Mouse (Mus musculus): ENCODE measurements at regions not wholly inside any gene's neighbourhood (a gene's known extent, or its start where the extent isn't known, plus 50 kb on each side); places are given as distances from the start of the nearest gene placed in this dataset.

DNA sequence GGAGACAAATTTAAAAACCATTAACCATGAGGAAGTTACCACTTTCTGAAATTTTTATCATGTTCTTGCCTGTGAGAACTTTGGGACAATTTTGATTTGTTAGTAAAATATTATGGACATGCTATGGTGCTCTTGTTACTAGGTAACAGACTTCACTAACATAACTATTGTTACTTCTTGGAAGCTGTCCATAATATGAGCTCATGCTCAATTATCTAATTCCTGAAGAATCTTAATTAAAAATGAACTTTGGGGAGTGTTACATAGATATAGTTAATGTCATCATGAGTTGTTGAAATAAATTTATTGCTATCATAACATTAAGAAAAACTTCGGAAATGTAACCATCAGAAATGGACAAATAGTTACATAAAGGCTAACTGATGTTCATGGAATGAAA, 486.5 kb upstream of the Adamts5 start:
- in situ Hi-C loops (cut with MboI, MseI): no loop called here

DNA sequence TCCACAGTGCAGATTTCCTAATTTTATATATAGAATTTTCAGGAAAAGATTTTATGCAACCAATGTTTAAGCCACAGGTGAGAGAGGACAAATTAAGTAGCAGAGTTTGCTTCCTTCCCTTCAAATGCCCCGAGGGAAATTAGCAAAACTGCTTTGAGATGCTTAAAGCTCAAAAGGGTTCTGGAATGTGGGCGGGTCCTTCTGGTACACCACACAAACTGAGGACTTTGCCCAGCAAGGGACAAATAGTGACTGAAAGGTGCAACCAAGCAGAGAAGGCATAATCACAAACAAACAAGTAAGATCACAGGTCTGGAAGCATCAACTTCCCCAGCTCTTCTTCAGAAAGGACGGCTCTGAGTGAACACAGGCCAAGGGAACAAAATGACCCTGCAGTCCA, 476.4 kb upstream of the Adamts5 start:
- in situ Hi-C loops (cut with MboI, MseI): no loop called here

DNA sequence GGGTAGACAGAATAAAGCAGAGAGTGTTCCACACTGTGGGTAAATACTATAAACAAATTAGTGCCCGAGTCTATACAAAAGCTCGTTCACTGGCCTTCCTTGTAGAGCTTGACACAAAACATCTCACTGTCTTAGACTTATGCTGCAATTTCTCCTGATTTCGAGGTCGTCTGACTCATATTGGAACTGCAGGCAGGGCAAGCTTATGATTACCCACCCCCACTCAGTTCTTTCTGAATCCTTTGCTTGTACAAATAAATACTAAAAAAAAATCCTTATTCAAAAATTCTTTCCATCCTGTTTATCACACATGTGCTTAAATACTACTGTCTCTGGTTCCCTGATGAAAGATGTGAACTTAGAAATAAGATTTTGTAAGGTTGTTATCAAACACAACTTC, 470.0 kb upstream of the Adamts5 start:
- in situ Hi-C loops (cut with MboI, MseI): no loop called here

DNA sequence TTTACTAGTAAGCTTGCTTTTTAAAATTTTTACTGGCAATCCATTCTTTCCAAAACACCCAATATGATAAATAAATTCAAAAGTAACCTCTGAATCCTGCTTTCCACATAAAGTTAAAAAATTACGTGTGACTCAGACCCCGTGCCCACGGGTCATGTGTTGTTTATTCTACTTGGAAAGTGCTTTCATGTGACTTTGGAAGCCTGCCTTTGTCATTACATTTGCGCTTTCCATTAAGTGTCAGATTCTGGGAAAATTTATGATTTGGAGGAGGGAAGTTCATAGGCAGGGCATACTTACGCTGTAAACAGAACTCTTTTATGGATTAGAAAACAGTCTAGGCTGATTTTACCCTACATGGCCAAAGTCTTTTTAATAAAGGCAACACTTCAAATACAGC, 466.8 kb upstream of the Adamts5 start:
- in situ Hi-C loops (cut with MboI, MseI): no loop called here

DNA sequence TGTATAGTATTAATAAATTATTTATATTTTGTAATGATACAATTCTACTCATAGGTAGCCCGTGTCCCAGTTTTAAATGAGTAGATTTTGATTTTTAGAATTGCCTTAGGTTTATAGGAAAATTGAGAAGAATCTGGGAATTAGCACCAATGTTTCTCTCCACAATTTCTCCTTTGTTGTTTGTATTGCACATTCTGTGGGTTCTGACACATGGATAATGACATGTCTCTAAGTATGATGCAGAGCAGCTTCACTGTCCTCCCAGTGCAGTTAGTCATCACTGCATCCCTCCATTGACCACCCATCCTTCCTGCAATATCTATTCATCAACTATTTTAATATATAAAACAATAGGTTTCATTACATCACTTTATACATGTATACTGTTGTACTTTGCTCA, 464.6 kb upstream of the Adamts5 start:
- in situ Hi-C loops (cut with MboI, MseI): no loop called here

DNA sequence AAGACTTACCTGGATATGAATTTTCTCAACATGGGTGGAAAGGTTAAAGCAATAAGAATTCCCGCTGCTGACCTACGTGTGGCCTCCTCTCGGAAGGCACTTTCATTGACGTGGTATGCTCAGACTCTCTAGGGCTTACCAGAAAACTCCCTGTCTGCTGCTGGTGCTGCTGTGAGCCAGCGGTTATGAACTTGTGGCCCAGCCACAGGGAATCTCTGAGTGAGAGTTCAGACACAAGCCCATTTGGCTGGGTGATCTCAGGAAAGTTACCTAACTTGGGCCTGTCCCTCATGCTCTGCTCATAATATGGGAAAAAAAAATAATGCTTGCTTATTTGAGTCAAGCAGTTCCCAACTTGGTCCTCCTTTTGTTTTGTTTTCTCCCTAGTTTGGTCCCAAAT, 459.5 kb upstream of the Adamts5 start:
- in situ Hi-C loops (cut with MboI, MseI): no loop called here

DNA sequence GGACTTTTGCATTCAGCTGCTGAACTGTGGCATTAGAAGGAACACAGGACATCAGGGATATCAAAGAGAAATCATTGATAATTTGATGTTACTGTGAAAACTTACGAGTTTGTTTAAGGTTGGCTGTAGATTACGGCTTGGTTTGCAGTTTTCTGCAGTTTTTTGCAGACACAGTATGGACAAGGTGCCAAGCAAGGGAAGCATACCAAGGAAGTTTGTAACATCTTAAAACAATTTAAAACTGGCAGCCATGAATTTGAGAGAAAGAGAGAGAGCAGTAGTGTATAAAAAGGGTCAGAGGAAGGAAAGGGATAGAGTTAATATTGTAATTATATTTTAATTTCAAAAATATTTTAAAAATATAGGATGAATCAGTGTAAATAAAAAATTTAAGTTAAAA, 453.4 kb upstream of the Adamts5 start:
- in situ Hi-C loops (cut with MboI, MseI): no loop called here

DNA sequence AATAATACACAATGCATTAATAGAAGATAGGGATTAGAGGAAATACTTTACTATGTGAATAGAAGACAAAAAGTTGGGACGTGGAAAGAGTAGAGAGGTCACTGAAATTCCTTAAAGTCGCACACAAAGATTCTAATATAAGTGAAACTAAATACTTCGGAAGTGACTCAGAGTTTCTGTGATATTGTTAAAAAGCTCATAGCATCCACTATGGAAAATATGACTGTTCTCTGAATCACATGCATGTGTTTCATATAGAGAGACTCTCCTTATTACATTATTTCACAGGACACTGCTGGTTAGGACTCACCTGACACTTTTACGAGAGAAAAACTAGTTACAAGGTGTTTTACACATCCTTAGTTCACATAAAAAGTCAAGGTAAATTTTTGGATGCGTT, 446.1 kb upstream of the Adamts5 start:
- in situ Hi-C loops (cut with MboI, MseI): no loop called here

DNA sequence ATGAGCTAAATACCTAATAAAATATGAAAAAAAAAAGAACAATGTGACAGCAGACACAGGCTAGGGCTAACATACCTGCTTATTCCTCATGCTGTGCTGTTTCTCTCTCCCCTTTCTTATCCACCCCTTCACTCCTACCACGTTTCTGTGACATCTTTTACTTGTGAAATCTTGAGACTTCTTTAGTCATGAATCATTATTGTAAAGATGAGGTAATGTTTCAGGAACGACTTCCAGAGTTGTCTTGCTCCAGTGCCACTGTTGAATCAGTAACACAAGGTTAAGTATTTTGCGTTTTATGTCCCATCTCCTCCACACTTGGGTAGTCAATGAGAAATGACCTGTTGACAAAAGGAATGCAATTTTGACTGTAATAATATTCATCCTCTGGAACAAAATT, 445.3 kb upstream of the Adamts5 start:
- in situ Hi-C loops (cut with MboI, MseI): no loop called here

DNA sequence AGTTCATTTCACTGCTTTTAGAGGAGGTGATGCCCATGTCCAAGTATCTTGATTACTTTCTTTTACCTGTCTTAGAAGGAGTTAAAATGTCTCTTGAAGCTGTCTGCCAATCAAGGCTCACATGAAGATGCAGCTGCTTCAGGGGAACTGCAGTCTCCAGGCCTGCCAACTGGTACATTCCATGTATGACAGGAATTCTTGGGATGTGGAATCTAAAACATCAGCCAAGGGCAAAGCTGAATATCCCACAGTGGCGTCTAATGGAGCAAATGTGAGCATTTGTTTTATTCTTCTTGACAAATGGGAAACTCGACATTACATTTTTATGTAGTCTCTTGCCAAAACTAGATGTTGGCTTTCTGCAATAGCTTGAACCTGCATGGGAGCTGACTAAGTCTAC, 438.7 kb upstream of the Adamts5 start:
- in situ Hi-C loops (cut with MboI, MseI): no loop called here

DNA sequence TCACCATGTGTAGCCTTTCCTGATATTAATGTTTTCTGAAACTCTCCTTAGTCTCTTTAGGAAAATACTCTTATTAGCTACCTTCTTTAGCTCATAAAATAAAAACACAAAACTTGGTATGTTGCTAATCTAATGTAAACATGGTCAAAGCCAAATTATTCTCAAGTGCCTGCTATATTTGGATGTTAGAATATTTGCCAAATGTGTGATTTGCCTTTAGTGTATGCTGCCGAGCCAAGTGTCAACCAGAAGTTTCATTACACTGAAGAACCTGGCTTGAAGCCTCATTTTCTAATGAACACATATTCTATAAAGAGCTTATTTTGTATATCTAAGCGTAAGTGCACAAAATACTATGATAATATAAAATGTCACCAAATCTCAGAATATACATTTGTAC, 423.8 kb upstream of the Adamts5 start:
- in situ Hi-C loops (cut with MboI, MseI): no loop called here

DNA sequence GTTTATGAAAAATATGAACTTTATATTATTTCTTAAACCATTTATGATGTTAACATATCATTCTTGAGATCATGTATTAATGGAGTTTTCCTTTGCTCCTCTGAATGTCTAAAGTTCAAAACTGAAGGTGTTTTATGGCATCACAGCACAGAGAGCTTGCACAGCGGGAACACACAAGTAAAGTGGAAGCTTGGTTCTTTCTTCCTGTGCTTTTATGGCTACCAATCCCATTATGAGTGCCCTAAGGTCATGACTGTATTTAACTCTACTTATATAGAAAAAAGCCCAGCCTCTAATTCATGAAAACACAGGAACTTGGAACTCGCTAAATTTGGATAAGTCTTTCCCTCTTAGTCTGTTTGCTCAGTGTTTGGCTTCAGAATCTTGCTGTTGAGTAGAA, 417.3 kb upstream of the Adamts5 start:
- in situ Hi-C loops (cut with MboI, MseI): no loop called here

DNA sequence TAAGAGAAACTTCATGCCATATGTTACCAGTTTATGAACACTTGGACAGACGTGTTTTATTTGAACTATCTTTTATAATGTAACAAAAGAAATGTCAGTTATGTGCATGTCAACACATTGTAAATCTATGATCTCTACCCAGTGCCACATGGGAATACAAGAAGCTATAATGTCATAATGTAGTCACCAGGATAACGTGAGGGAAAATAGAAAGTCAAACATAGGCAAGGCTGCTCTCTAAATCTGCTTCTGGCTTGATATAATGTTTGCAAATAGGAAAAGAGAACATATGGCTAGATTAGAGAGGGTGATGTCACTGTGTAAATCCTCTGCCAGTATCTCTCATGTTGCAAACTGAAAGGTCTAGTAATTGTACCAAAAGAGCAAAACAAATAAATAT, 408.1 kb upstream of the Adamts5 start:
- in situ Hi-C loops (cut with MboI, MseI): no loop called here

DNA sequence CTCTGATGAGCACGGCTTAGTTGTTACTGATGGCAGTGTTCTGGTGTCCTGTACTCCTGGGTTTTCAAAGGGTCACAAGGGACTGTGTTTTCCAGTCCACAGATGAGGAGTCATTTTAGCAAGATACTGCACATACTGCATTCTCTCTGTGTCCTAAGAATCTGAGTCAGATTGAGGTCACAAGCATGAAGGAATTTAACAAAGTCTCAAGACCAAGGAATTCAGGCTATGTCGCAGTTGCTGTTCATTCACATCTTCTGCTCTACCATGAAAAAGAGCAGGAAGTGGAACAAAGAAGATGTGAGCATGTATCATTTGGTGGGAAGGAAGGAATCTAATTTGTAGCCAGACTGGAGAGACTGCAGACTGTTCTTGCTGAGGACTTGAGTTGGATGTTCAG, 402.2 kb upstream of the Adamts5 start:
- in situ Hi-C loops (cut with MboI, MseI): no loop called here

DNA sequence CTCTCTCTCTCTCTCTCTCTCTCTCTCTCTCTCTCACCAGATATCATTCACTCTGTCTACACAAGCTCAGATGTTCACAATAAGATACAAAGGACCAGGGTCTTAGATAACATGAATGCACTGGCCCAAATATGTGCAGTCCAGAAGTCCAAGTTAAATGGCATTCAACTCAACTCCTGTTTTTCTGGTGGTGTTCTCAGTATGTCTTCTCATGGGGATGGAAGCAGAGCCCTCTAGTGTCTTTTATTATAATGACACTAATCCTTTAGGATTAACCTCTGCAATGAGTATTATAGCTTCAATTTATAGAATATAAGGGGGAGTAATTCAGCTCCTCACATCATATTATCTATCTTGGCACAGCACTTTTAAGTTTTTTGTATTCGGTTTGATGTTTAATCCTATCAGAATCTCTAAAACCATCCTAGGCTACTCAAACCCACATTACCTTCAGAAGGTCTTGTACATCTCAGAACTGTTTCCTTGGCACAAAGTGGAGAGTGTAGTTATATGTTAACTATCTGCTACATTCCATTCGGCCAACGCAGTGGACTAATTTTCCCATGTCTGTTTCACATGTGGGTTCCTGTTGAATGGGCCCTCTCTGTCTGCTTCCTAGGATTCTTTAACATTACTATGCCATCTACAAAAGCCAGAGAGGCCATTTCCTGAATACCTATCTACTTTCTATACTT, 401.0 kb upstream of the Adamts5 start:
- in situ Hi-C loops (cut with MboI, MseI): no loop called here

DNA sequence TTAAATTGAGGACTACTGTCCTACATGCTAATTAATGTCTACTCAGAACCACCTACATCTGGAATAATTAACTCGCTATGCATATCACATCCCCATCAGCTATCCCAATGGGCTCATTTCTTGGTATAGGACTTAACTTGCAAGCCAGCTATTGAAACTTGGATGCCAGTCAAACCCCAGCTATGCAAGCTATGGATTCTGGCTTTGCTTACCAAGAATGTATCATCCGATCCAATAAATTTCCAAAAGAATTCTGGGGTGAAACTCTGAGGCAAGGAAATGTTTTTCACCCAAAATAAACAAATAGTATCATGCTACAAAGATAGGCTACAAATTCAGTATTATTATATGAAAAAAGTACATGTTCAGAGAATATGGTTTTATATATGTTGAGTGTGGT, 392.8 kb upstream of the Adamts5 start:
- in situ Hi-C loops (cut with MboI, MseI): no loop called here

DNA sequence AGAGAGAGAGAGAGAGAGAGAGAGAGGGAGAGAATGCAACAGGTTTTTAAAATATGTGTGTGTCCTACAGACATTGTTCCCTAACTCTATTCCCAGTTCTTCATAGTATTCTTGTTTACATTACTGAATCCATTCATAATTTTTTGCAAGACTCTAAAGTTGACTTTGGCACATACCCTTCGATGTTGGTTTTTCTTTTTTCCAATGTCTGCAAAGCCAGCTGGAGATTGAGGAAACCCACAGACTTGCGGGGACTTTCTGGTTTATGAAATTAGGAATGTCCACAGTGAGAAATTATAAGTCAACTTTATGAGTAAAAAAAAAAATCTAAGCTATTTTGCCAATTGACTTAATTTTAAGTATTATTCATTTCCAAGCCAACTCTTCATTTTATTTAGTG, 379.7 kb upstream of the Adamts5 start:
- in situ Hi-C loops (cut with MboI, MseI): no loop called here

DNA sequence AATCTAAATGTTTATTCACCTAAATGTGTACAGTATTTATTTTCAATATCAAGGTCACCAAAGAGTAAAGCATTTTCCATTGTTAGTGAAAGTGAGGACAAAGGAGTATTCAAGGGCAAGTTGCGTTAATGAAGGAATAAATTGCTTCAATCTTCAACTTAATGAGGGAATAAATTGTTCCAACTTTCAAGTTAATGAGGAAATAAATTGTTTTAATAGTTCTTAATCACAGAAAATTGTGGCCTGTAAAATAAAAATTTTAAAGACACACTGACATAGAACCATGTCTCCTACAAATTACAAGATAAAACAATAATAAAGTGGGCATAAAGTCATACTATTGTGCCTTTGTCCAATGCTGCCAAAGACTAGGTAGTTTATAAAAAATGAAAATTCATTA, 375.4 kb upstream of the Adamts5 start:
- in situ Hi-C loops (cut with MboI, MseI): no loop called here

DNA sequence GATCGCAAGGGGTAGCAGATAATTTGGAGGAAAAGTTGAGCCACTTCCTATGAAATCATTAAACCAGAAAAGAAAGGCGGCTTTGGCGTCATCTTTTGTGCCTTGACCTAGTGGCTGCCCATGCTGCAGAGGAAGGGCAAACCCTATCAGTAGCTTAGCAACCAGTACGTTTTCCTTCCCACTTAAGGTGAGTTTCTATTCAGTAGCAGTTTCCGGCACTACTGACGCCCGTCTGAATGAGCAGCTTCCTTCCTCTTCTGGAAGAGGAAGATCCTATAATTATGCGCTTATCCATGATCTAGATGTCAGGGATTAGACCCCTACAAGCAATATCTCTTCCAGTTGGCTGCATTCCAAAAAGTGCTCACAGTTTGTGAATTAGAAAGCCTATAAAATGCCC, 360.0 kb upstream of the Adamts5 start:
- in situ Hi-C loops (cut with MboI, MseI): no loop called here

DNA sequence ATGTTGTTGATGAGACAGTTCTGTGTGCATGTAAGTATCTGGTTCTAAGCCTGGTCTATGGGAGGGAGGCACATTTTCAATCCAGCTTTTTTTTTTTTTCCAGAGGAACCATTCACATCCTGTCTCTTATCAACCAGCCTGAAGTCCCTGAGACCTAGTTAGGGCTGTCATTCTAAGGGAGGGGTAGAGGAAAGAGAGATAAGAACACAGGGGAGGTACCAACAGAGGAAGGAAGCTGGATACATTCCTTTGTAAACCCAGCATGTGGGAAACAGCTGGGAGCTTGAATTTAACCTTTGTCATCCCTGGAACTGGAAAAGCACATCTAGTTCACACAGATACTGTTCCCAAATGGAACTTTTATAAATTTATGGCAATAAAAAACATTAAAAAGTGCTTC, 351.0 kb upstream of the Adamts5 start:
- in situ Hi-C loops (cut with MboI, MseI): no loop called here

DNA sequence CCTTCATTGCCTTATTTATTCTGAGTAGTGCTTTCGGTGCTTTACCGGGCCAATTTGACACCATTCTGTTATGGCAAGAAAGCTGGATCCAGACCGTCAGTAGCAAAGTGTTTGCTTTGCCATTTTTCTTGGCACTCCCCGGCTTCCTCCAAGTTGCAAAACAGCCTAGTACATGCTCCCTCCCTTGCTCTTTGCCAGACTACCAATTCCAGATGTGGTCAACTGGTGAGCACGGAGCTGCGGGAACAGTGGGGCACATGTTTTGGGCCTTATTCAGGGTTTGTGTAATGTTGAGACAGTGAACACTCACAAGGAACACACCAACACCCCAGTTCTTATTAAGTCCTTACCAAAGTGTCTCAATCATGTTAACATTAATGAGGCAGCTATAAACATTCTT, 348.4 kb upstream of the Adamts5 start:
- in situ Hi-C loops (cut with MboI, MseI): no loop called here

DNA sequence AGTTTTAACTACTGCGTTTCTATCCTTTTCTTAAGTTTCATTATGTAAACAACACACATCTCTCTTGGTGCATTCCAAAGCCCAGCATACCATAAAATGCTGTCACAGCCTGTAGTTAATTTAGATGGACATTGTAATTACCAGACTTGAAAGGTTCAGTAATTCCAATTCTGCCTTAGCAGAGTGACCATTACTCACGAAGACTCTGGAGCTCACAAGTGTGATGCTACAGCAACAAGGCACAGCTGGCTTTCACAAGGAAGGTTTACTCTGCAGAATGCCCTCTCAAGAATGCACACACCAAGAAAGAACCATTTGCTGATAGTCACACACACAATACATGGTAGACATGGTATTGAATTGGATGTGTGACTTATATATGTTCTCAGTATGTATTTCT, 342.6 kb upstream of the Adamts5 start:
- in situ Hi-C loops (cut with MboI, MseI): no loop called here

DNA sequence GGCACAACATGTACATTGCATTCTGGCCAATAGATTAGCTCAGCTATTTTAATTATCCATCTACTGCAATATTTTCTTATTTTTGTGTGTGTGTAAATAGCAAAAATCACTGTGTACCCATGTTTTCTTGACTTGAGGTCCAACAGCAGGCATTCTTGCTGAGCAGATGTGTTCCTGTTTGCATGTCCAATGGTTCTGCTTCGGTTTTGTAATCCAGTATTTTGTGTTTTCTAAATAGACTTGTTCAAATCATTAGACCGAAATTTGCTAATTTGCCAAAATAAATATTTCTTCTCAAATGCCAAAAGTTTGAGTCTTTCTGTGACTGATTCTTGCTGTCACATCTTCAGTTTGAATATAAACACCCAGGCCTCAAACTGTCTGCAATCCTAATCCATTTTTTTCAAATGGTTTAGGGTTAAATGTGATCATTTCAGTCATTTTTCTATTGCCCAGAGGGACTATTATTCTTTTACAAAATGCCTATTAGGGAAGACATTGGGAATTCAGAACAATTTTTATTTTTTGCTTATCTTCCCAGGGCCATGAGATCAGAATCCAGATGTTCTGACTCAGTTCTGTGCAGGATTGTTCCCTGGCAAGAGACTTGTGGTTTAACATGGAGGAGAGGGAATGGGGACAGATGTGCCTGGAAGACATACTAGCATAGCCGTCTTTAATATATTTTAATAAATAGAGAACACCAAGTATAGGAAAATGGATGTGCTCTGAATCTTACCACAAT, 341.3 kb upstream of the Adamts5 start:
- in situ Hi-C loops (cut with MboI, MseI): no loop called here

DNA sequence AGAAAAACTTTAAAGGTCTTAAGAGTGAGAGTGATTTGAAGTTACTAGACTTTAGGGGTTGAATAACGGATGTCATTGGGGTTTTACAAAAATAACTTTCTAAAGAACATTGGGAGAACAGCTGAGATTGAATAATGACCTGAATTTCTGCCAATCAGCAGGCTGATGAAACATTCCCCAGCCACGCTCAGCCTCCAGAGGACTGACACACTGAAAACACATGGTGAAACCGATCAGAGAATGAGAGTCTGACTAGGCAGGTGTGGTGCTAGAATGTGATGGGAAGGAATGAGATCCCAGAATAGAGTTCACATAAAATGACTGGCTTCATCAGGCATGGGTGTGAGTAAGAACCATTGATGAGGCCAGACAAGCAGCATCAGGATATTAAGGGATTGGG, 321.4 kb upstream of the Adamts5 start:
- in situ Hi-C loops (cut with MboI, MseI): no loop called here

Measured in T-helper 17 cell (primary cell).